Mouse (Mus musculus) MEL (cell line): ENCODE results near the gene Ppcdc. TPM values are rescaled to one million over a fixed set of nuclear protein-coding genes. Genes with fewer than 3 reads are reported as not detected.
"Not testable (repeated sequence)": the region's sequence is repeated elsewhere in the genome, so short reads cannot be mapped to it uniquely, and the experiment has no call there.

Experiments used
- DNase-seq: peaks from one replicate; pipeline ENCODE4 v3.0.0; 2011; ENCODE audit warnings: low read depth, low spot score
- H3K27ac ChIP-seq: 2 replicates; pipeline ENCODE4 v1.5.1; 2012; ENCODE audit warnings: low read depth, mild to moderate bottlenecking, control low read depth, low read length, moderate library complexity; ENCODE audit not compliant: control insufficient read depth
- H3K27me3 ChIP-seq, 2 experiments: fragments of 150-350 bp in 1 of 2; sonication (generic) in 1 of 2; 2 replicates each; pipeline ENCODE4 v1.6.1; 2012; ENCODE audit warnings: low read length in 2 of 2, mild to moderate bottlenecking in 2 of 2, improper control_type of control experiment in 1 of 2, moderate library complexity in 1 of 2; ENCODE audit not compliant: insufficient read depth in 2 of 2, control insufficient read depth in 1 of 2
- H3K36me3 ChIP-seq, 2 experiments: 2 replicates each; pipeline ENCODE4 v1.6.1; 2012 to 2014; ENCODE audit warnings: low read length in 2 of 2, improper control_type of control experiment in 1 of 2, inconsistent platforms in 1 of 2, mild to moderate bottlenecking in 1 of 2; ENCODE audit not compliant: insufficient read depth in 2 of 2, control insufficient read depth in 1 of 2
- H3K4me1 ChIP-seq, 2 experiments: fragments of 150-350 bp in 1 of 2; sonication (generic) in 1 of 2; 2 replicates each; pipeline ENCODE4 v1.6.1; 2012; ENCODE audit warnings: low read length in 2 of 2, improper control_type of control experiment in 1 of 2, mild to moderate bottlenecking in 1 of 2; ENCODE audit not compliant: insufficient read depth in 2 of 2, control insufficient read depth in 1 of 2
- H3K4me3 ChIP-seq, 2 experiments: fragments of 150-350 bp in 1 of 2; sonication (generic) in 1 of 2; 2 replicates each; pipeline ENCODE4 v1.5.1; 2012; ENCODE audit warnings: low read depth in 2 of 2, low read length in 2 of 2, mild to moderate bottlenecking in 2 of 2, moderate library complexity in 2 of 2, control low read depth in 1 of 2, improper control_type of control experiment in 1 of 2; ENCODE audit not compliant: control insufficient read depth in 1 of 2, insufficient read depth in 1 of 2
- H3K79me2 ChIP-seq: 2 replicates; pipeline ENCODE4 v1.6.1; 2012; ENCODE audit warnings: mild to moderate bottlenecking, low read length, moderate library complexity; ENCODE audit not compliant: control insufficient read depth, poor library complexity, insufficient read depth
- H3K9ac ChIP-seq: 2 replicates; pipeline ENCODE4 v1.6.1; 2012; ENCODE audit warnings: low read depth, mild to moderate bottlenecking, control low read depth, low read length, moderate library complexity; ENCODE audit not compliant: control insufficient read depth, poor library complexity, severe bottlenecking
- H3K9me3 ChIP-seq: fragments of 150-350 bp; sonication (generic); replicated peaks from 2 replicates; pipeline ENCODE4 v1.6.1; 2012; ENCODE audit warnings: mild to moderate bottlenecking, low read length, improper control_type of control experiment, moderate library complexity; ENCODE audit not compliant: insufficient read depth
- CHD1 ChIP-seq: IDR thresholded peaks from 2 replicates; pipeline ENCODE4 v1.6.1; 2012; ENCODE audit warnings: low read depth, mild to moderate bottlenecking, inconsistent platforms, low read length, improper control_type of control experiment
- CHD2 ChIP-seq: IDR thresholded peaks from 2 replicates; pipeline ENCODE4 v1.6.1; 2011; ENCODE audit warnings: low read length, improper control_type of control experiment
- CTCF ChIP-seq, 3 experiments: IDR thresholded peaks in 2 of 3; conservative IDR thresholded peaks in 1 of 3; 2 replicates each; pipeline ENCODE4 v1.5.1; 2011 to 2012; ENCODE audit warnings: low read length in 3 of 3, low read depth in 2 of 3, mild to moderate bottlenecking in 2 of 3, improper control_type of control experiment in 1 of 3, inconsistent platforms in 1 of 3, mixed read lengths in 1 of 3, moderate library complexity in 1 of 3; ENCODE audit not compliant: control insufficient read depth in 1 of 3, insufficient read depth in 1 of 3, poor library complexity in 1 of 3, severe bottlenecking in 1 of 3
- E2F4 ChIP-seq: IDR thresholded peaks from 2 replicates; pipeline ENCODE4 v1.6.1; 2011; ENCODE audit warnings: low read depth, low read length, improper control_type of control experiment, borderline replicate concordance
- EP300 ChIP-seq, 2 experiments: IDR thresholded peaks; 2 replicates each; pipeline ENCODE4 v1.6.1; 2011; ENCODE audit warnings: improper control_type of control experiment in 2 of 2, low read length in 2 of 2, low read depth in 1 of 2, mild to moderate bottlenecking in 1 of 2
- ETS1 ChIP-seq: IDR thresholded peaks from 2 replicates; pipeline ENCODE4 v1.6.1; 2012; ENCODE audit warnings: low read depth, mild to moderate bottlenecking, inconsistent platforms, low read length, improper control_type of control experiment, moderate library complexity
- GABPA ChIP-seq: IDR thresholded peaks from 2 replicates; pipeline ENCODE4 v1.6.1; 2012; ENCODE audit warnings: low read depth, mild to moderate bottlenecking, inconsistent platforms, low read length, improper control_type of control experiment, moderate library complexity
- JUND ChIP-seq: IDR thresholded peaks from 2 replicates; pipeline ENCODE4 v1.6.1; 2011; ENCODE audit warnings: low read depth, mild to moderate bottlenecking, improper control_type of control experiment, low read length
- MAX ChIP-seq: IDR thresholded peaks from 2 replicates; pipeline ENCODE4 v1.6.1; 2011; ENCODE audit warnings: low read length, improper control_type of control experiment
- MYC ChIP-seq: IDR thresholded peaks from 2 replicates; pipeline ENCODE4 v1.6.1; 2011; ENCODE audit warnings: low read depth, mild to moderate bottlenecking, low read length, improper control_type of control experiment, moderate library complexity
- NELFE ChIP-seq: IDR thresholded peaks from 2 replicates; pipeline ENCODE4 v1.6.1; 2011; ENCODE audit warnings: low read depth, low read length, improper control_type of control experiment
- POLR2A ChIP-seq, 2 experiments: IDR thresholded peaks; 2 replicates each; pipeline ENCODE4 v1.6.1; 2011 to 2012; ENCODE audit warnings: low read length in 2 of 2, mild to moderate bottlenecking in 2 of 2, control low read depth in 1 of 2, improper control_type of control experiment in 1 of 2, low read depth in 1 of 2, moderate library complexity in 1 of 2; ENCODE audit not compliant: control insufficient read depth in 1 of 2, insufficient read depth in 1 of 2, poor library complexity in 1 of 2
- POLR2AphosphoS5 ChIP-seq: IDR thresholded peaks from 2 replicates; pipeline ENCODE4 v1.6.1; 2012; ENCODE audit warnings: low read depth, borderline replicate concordance, mild to moderate bottlenecking, inconsistent platforms, low read length, moderate library complexity, mixed read lengths
- RAD21 ChIP-seq: IDR thresholded peaks from 2 replicates; pipeline ENCODE4 v1.6.1; 2011; ENCODE audit warnings: mild to moderate bottlenecking, low read depth, low read length, improper control_type of control experiment
- SIN3A ChIP-seq: IDR thresholded peaks from 2 replicates; pipeline ENCODE4 v1.6.1; 2012; ENCODE audit warnings: low read length, improper control_type of control experiment, inconsistent platforms
- TAL1 ChIP-seq: IDR thresholded peaks from 2 replicates; pipeline ENCODE4 v1.6.1; 2012; ENCODE audit warnings: mild to moderate bottlenecking, inconsistent platforms, low read length, moderate library complexity, mixed read lengths
- TBP ChIP-seq: IDR thresholded peaks from 2 replicates; pipeline ENCODE4 v1.8.0; 2011; ENCODE audit warnings: low read depth, low read length, improper control_type of control experiment
- TCF12 ChIP-seq: IDR thresholded peaks from 2 replicates; pipeline ENCODE4 v1.6.1; 2014; ENCODE audit warnings: low read depth, mild to moderate bottlenecking, inconsistent platforms, low read length, improper control_type of control experiment, moderate library complexity
- ZNF384 ChIP-seq: IDR thresholded peaks from 2 replicates; pipeline ENCODE4 v1.6.1; 2012; ENCODE audit warnings: low read depth, mild to moderate bottlenecking, inconsistent platforms, low read length, improper control_type of control experiment
- polyA plus RNA-seq, 2 experiments: library from polyadenylated mRNA; stranded (reverse) in 1 of 2; unstranded in 1 of 2; fragments of >175 nt in 1 of 2; fragments of >200 nt in 1 of 2; gene quantifications; 2 replicates each; pipeline versions ENCODE4 v1.2.1 to v1.2.4; 2012; ENCODE audit warnings: low replicate concordance in 2 of 2, low read depth in 1 of 2; ENCODE audit not compliant: insufficient read length in 2 of 2, insufficient read depth in 1 of 2, missing spikeins in 1 of 2
- total RNA-seq: library from RNA; depleted of rRNA; stranded (reverse); fragments of 300-350 nt; gene quantifications from 2 replicates; pipeline ENCODE4 v1.2.3, GENCODE M21; 2012

Ppcdc gene
- total and polyA plus RNA-seq, 3 experiments = 20.2 to 23.3 TPM; not detected in 1

DNA sequence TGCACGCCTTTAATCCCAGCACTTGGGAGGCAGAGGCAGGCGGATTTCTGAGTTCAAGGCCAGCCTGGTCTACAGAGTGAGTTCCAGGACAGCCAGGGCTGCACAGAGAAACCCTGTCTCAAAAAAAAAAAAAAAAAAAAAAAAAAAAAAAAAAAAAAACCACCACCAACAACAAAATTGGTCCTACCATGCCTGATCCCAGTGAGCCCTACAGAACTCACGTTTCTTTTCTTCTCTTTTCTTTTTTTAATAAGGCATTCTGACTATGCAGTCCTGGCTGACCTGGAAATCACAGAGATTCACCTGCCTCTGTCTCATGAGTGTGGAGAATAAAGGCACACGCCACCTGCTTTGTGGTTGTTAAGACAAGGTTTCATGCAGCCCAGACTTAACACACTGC is 12.8 kb downstream of the Ppcdc start:
- peak; percentile 64; the same call in 1 of the 2 replicates for TF ChIP-seq ZNF384
- TF ChIP-seq, all 39 proteins: peak for 1; not testable (repeated sequence) for 38
- DNase-seq, H3K79me2 ChIP-seq, H3K4me3 ChIP-seq, H3K27ac ChIP-seq, H3K9me3 ChIP-seq, H3K9ac ChIP-seq, H3K27me3 ChIP-seq: not testable (repeated sequence)
- peaks cover 0 to 25% of the 10 kb centered on the region in 2 experiments; a peak in 2 of 4 replicates for H3K36me3 ChIP-seq
- H3K4me1 ChIP-seq = peaks cover 12 to 20% of the 10 kb centered on the region in 2 experiments

DNA sequence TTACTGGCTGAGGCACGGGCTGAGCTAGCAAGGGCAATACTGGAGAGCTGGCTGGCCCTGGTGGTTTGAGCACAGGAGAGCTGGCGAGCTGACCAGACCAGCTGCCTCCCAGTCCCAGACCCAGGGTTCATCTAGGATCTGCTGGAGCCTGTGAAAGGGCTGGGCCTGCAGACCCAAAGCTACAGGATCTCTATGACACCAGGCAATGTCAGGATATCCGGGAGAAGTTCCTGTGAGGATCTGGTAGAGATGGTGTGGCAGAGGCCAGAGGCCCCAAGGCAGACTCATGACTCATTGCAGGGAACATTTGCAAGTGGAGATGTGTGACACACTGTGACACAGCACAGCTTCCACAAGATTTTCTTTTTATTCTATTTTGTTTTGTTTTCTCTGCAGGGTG is 14.8 kb downstream of the Ppcdc start:
- Histone ChIP-seq H3K79me2 (no peaks in the 10 kb centered on the region), H3K9me3 (no peaks in the 10 kb centered on the region), H3K4me3 (no peak overlapping the region), H3K4me1 (peaks cover 11 to 23% of the 10 kb centered on the region in 2 experiments), H3K27ac (no peak overlapping the region), H3K27me3 (no peaks in the 10 kb centered on the region), H3K36me3 (peaks cover 0 to 28% of the 10 kb centered on the region in 2 experiments; a peak in 3 of 4 replicates), H3K9ac (no peak overlapping the region)
- TF ChIP-seq CHD2 (no peak), E2F4 (no peak), POLR2A (IDR thresholded peaks at IDR 0.05; ENCODE audit: control insufficient read depth in 1 of 2, insufficient read depth in 1 of 2, low read depth in 1 of 2, low read length in 2 of 2, poor library complexity in 1 of 2) (no peak), RAD21 (no peak), TCF12 (no peak), JUND (no peak), POLR2AphosphoS5 (no peak), CTCF (IDR thresholded peaks at IDR 0.05 in 2 of 3, conservative IDR thresholded peaks at IDR 0.05 in 1 of 3; ENCODE audit: control insufficient read depth in 1 of 3, insufficient read depth in 1 of 3, low read depth in 2 of 3, low read length in 3 of 3, poor library complexity in 1 of 3, severe bottlenecking in 1 of 3) (no peak), CHD1 (no peak), TBP (no peak), MYC (no peak), TAL1 (no peak), SIN3A (no peak), EP300 (IDR thresholded peaks at IDR 0.05; ENCODE audit: low read depth in 1 of 2, low read length in 2 of 2) (no peak), MAX (no peak), NELFE (no peak), GABPA (no peak), ETS1 (no peak)
- no peak for DNase-seq
